Mouse (Mus musculus) spleen, adult 2 months (tissue): ENCODE results near the gene Clec16a.

ENCODE experiments used
- CTCF ChIP-seq: fragments of 200-500 bp; IDR thresholded peaks from 2 replicates; pipeline ENCODE4 v1.5.1; 2011; ENCODE audit warnings: mild to moderate bottlenecking, inconsistent platforms; ENCODE audit not compliant: insufficient read depth, insufficient read length, insufficient replicate concordance; ENCODE audit errors: extremely low read depth
- POLR2A ChIP-seq: fragments of 200-500 bp; IDR thresholded peaks from 2 replicates; pipeline ENCODE4 v1.6.1; 2011; ENCODE audit warnings: low read depth, low read length, inconsistent platforms

GRCm38 (mm10) chr16:10788866-10789265 is 243.7 kb downstream of the Clec16a start:
- no peak for TF ChIP-seq POLR2A
- TF ChIP-seq CTCF, result no peak
